Mouse (Mus musculus) neural tube, postnatal 0 days (tissue): Measurements from ENCODE around the gene Pgm2. TPM values are rescaled to one million over a fixed set of nuclear protein-coding genes. Genes with fewer than 3 reads are reported as not detected.

Source experiments
- microRNA-seq: library from miRNA; unstranded; fragments of <30 nt; microRNA quantifications from one replicate; pipeline ENCODE4, GENCODE M21; 2016
- polyA plus RNA-seq: library from polyadenylated mRNA; unstranded; fragments of >200 nt; fragmentation: Nextera tagmentation; extraction: Ambion mirVana; gene quantifications from 2 replicates; pipeline ENCODE4 v1.2.1, GENCODE M21; 2015

The Pgm2 gene
- polyA plus RNA-seq = 14.4 and 15.7 TPM in 2 replicates

DNA sequence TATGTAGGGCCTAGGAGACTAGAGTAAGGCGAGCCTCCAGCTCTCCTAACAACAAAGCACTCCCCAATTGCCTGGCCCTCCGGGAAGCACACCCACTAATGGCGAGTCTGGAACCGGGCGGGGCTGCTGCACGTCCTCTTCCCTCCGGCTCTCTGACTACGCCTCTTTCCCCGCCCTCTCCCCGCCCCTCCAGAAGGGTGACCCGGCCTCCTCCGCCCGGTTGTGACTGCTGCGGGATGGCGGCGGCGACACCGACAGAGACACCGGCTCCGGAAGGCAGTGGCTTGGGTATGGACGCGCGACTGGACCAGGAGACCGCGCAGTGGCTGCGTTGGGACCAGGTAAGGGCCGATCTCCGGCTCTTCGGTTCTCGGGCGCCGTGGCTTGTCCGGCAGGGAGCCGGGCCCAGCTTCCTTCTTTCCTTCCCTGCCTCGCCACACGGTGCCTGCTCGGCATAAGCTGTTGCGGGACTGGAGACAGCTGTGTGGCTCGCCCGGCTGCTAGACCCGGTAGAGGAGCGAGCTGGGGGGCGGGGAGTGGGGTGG lies at the start of gene Pgm2:
TSS of gene Pgm2 (plus strand) at position 203 of the 545 bp plus-strand sequence.

DNA sequence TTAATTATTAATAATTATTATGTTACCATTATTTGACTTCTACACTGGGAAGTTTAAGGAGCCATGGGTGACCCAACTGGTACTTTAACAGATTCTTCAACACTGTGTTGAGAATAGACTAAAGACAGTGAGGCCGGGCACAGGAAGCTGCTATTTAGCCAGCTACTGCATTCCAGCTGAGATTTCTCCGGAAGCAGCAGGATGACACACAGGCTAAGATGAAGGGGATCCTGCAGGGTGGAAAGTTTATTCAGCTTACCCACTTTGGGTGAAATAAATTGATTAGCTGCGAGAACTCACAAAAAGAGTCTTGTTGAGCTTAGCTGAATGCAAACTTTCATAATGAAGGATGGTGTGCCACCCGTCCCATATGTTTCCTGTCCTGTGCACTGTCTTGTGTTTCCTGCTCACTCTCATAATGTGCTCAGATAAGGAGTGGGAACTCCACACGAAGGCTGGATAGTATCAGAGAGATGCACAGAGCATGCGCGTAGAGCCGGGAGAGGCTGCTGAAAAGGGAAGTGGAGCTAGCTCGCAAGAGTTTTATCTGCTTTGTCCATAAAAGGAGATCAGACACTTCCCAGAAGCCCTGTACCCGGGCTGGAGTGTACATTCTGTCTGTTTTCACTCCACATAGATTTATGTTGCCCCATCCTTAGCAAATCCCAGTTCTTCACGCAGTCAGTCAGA lies 63.3 kb downstream of the Pgm2 start, which contains the start of gene Tbc1d1:
TSS of gene Tbc1d1 (plus strand) at position 445 of the 690 bp plus-strand sequence.

Small RNA genes within 50 kb of the gene (microRNA-seq; reads per million reads assigned to microRNA genes)
- gene Gm22395 (not detected), gene Gm23967 (not detected)

Other genes starting within 250 kb of the Pgm2 start
- gene Rell1, start 124.1 kb upstream of the Pgm2 start, polyA plus RNA-seq = 7.4 and 8.5 TPM in 2 replicates
- gene Tbc1d1, start 63.4 kb downstream of the Pgm2 start, polyA plus RNA-seq = 8.6 and 11.3 TPM in 2 replicates